Mouse (Mus musculus): ENCODE measurements around the gene Add2.

GRCm38 (mm10) chr6:86064318-86065016, 36.0 kb downstream of the Add2 start:
- TF ChIP-seq CTCF (IDR thresholded peaks at IDR 0.05; ENCODE audit: extremely low read depth, insufficient read depth, insufficient read length, insufficient replicate concordance) (no peak), POLR2A (IDR thresholded peaks at IDR 0.05; ENCODE audit: low read depth, low read length) (no peak)
